Mouse (Mus musculus) kidney, adult 2 months (tissue): Measurements from ENCODE around the gene Popdc3. TPM values are rescaled to one million over a fixed set of nuclear protein-coding genes. Genes with fewer than 3 reads are reported as not detected.
"Not testable (repeated sequence)": the region's sequence is repeated elsewhere in the genome, so short reads cannot be mapped to it uniquely, and the experiment has no call there.

Experiments
- DNase-seq: peaks from one replicate; pipeline ENCODE4 v3.0.0; 2021
- H3K27ac ChIP-seq: fragments of 200-500 bp; 2 replicates; pipeline ENCODE4 v1.5.1; 2012; ENCODE audit warnings: low read depth, low read length, control low read depth, inconsistent platforms; ENCODE audit not compliant: insufficient read depth
- H3K27me3 ChIP-seq: fragments of 200-500 bp; replicated peaks from 2 replicates; pipeline ENCODE4 v1.6.1; 2012; ENCODE audit warnings: mild to moderate bottlenecking, moderate library complexity, low read length, inconsistent platforms; ENCODE audit not compliant: control insufficient read depth, insufficient read depth
- H3K36me3 ChIP-seq: fragments of 200-500 bp; 2 replicates; pipeline ENCODE4 v1.6.1; 2012; ENCODE audit warnings: mild to moderate bottlenecking, moderate library complexity, low read length, inconsistent platforms; ENCODE audit not compliant: control insufficient read depth, insufficient read depth
- H3K4me1 ChIP-seq: fragments of 200-500 bp; 2 replicates; pipeline ENCODE4 v1.6.1; 2011; ENCODE audit warnings: low read length; ENCODE audit not compliant: control insufficient read depth, insufficient read depth
- H3K4me3 ChIP-seq: fragments of 200-500 bp; 2 replicates; pipeline ENCODE4 v1.5.1; 2011; ENCODE audit warnings: mild to moderate bottlenecking, low read depth, low read length, control low read depth; ENCODE audit not compliant: insufficient read depth
- CTCF ChIP-seq: fragments of 200-500 bp; conservative IDR thresholded peaks from 2 replicates; pipeline ENCODE4 v1.5.1; 2011; ENCODE audit warnings: low read depth, mild to moderate bottlenecking, control low read depth, low read length, moderate library complexity, mixed read lengths; ENCODE audit not compliant: insufficient read depth, insufficient read length
- POLR2A ChIP-seq: fragments of 200-500 bp; IDR thresholded peaks from one replicate; pipeline ENCODE4 v1.6.1; 2011; ENCODE audit warnings: low read depth, low read length, control low read depth
- WGBS: fragments of 180-500 bp; shearing (Covaris S2); methylation state at CpG from one replicate; pipeline ENCODE4 v1.1.7; 2018; 5-methylcytosine and 5-hydroxymethylcytosine counted together
- polyA plus RNA-seq: library from polyadenylated mRNA; depleted of rRNA; stranded (reverse); fragments of >200 nt; gene quantifications from 2 replicates; pipeline ENCODE4 v1.2.3, GENCODE M21; 2012; rRNA removed

Popdc3 gene
- 0.41 TPM in 1 of 2 replicates, not detected in the other for polyA plus RNA-seq

GRCm38 (mm10) chr10:45177798-45178197, at the start of gene Popdc3:
Gene Popdc3 (plus strand): TSS chr10:45178098.
- not testable (repeated sequence) for H3K4me3 ChIP-seq, H3K27ac ChIP-seq, H3K36me3 ChIP-seq, H3K4me1 ChIP-seq, DNase-seq, H3K27me3 ChIP-seq
- WGBS = 100% methylated on average over 2 of the region's 5 CpGs

GRCm38 (mm10) chr10:45129105-45129504, 48.8 kb upstream of the Popdc3 start:
- 41% methylated on average over 11 of the region's 11 CpGs for WGBS
- H3K27ac ChIP-seq = no peak overlapping the region
- no peaks in the 10 kb centered on the region for H3K27me3 ChIP-seq
- no peaks in the 10 kb centered on the region for H3K36me3 ChIP-seq
- peak; percentile 67 for DNase-seq
- TF ChIP-seq CTCF = no peak
- TF ChIP-seq POLR2A = no peak
- H3K4me1 ChIP-seq = no peaks in the 10 kb centered on the region
- H3K4me3 ChIP-seq = peak overlapping the region; percentile 24; the same call in 1 of the 2 replicates

GRCm38 (mm10) chr10:45130004-45130403, 47.9 kb upstream of the Popdc3 start:
- no peak for TF ChIP-seq CTCF
- TF ChIP-seq POLR2A = no peak
- H3K36me3 ChIP-seq = no peaks in the 10 kb centered on the region
- no peak overlapping the region for H3K4me3 ChIP-seq
- no peak for DNase-seq
- H3K27me3 ChIP-seq = no peaks in the 10 kb centered on the region
- 91% methylated on average over 6 of the region's 6 CpGs for WGBS
- no peak overlapping the region for H3K27ac ChIP-seq
- H3K4me1 ChIP-seq = no peaks in the 10 kb centered on the region

- DNase-seq = peak; percentile 58
- no peaks in the 10 kb centered on the region for H3K27me3 ChIP-seq
- H3K36me3 ChIP-seq = no peaks in the 10 kb centered on the region
- H3K27ac ChIP-seq = no peak overlapping the region
- WGBS = 71% methylated on average over 4 of the region's 4 CpGs
- no peak overlapping the region for H3K4me3 ChIP-seq
- TF ChIP-seq CTCF (peak; percentile 73), POLR2A (no peak)
- H3K4me1 ChIP-seq = no peaks in the 10 kb centered on the region
Observed at GRCm38 (mm10) chr10:45132371-45132770, 45.5 kb upstream of the Popdc3 start.

GRCm38 (mm10) chr10:45136806-45137205, 41.1 kb upstream of the Popdc3 start:
- no peaks in the 10 kb centered on the region for H3K27me3 ChIP-seq
- no peak for DNase-seq
- H3K4me1 ChIP-seq = no peaks in the 10 kb centered on the region
- no peaks in the 10 kb centered on the region for H3K36me3 ChIP-seq
- TF ChIP-seq CTCF (no peak), POLR2A (no peak)
- no peak overlapping the region for H3K27ac ChIP-seq
- WGBS = 89% methylated on average over 7 of the region's 7 CpGs
- H3K4me3 ChIP-seq = no peak overlapping the region

- H3K4me3 ChIP-seq = no peak overlapping the region
- DNase-seq = no peak
- no peaks in the 10 kb centered on the region for H3K27me3 ChIP-seq
- H3K36me3 ChIP-seq = no peaks in the 10 kb centered on the region
- TF ChIP-seq POLR2A = no peak
- no peak for TF ChIP-seq CTCF
- WGBS = 80% methylated on average over 4 of the region's 4 CpGs
- H3K27ac ChIP-seq = no peak overlapping the region
- H3K4me1 ChIP-seq = no peaks in the 10 kb centered on the region
Observed at GRCm38 (mm10) chr10:45139910-45140309, 38.0 kb upstream of the Popdc3 start.

- Histone ChIP-seq H3K36me3 (no peaks in the 10 kb centered on the region), H3K27me3 (no peaks in the 10 kb centered on the region), H3K4me1 (no peaks in the 10 kb centered on the region), H3K4me3 (no peak overlapping the region), H3K27ac (no peak overlapping the region)
- no peak for DNase-seq
- TF ChIP-seq POLR2A (no peak), CTCF (no peak)
- WGBS = 76% methylated on average over 7 of the region's 7 CpGs
Observed at GRCm38 (mm10) chr10:45140474-45141212, 37.3 kb upstream of the Popdc3 start.
